Mouse (Mus musculus) heart, embryonic 13.5 days (tissue): ENCODE measurements around the gene Dzip1. TPM values are rescaled to one million over a fixed set of nuclear protein-coding genes. Genes with fewer than 3 reads are reported as not detected.

ENCODE experiments used
- ATAC-seq: fragments of 200-750 bp; cut with Nextera tagmentation; 2 replicates; pipeline ENCODE4 v1.8.0; 2017; ENCODE audit warnings: moderate TSS enrichment; ENCODE audit not compliant: insufficient number of reproducible peaks, low FRiP score, low TSS enrichment; ENCODE audit errors: extremely low read depth
- H3K27ac ChIP-seq: fragments of 300-500 bp; sonication (generic); replicated peaks from 2 replicates; pipeline ENCODE4 v1.5.1; 2015; ENCODE audit warnings: moderate library complexity, mild to moderate bottlenecking, inconsistent platforms
- H3K27me3 ChIP-seq: fragments of 300-500 bp; sonication (generic); replicated peaks from 2 replicates; pipeline ENCODE4 v1.6.1; 2015; ENCODE audit warnings: mild to moderate bottlenecking, inconsistent platforms
- H3K36me3 ChIP-seq: fragments of 300-500 bp; sonication (generic); 2 replicates; pipeline ENCODE4 v1.6.1; 2015; ENCODE audit warnings: mild to moderate bottlenecking, inconsistent platforms
- H3K4me1 ChIP-seq: fragments of 300-500 bp; sonication (generic); 2 replicates; pipeline ENCODE4 v1.6.1; 2015; ENCODE audit warnings: inconsistent platforms
- H3K4me2 ChIP-seq: fragments of 300-500 bp; sonication (generic); 2 replicates; pipeline ENCODE4 v1.6.1; 2015; ENCODE audit warnings: inconsistent platforms, mild to moderate bottlenecking, moderate library complexity
- H3K4me3 ChIP-seq: fragments of 300-500 bp; sonication (generic); 2 replicates; pipeline ENCODE4 v1.5.1; 2015; ENCODE audit warnings: moderate library complexity, mild to moderate bottlenecking, inconsistent platforms
- H3K9ac ChIP-seq: fragments of 300-500 bp; sonication (generic); 2 replicates; pipeline ENCODE4 v1.6.1; 2015; ENCODE audit warnings: inconsistent platforms, mild to moderate bottlenecking, moderate library complexity
- H3K9me3 ChIP-seq: fragments of 300-500 bp; sonication (generic); 2 replicates; pipeline ENCODE4 v1.6.1; 2016; ENCODE audit warnings: inconsistent platforms
- WGBS: fragments of 180-500 bp; shearing (Covaris S2); methylation state at CpG from one replicate; pipeline ENCODE4 v1.1.7; 2015; ENCODE audit warnings: mixed read lengths; 5-methylcytosine and 5-hydroxymethylcytosine counted together
- polyA plus RNA-seq: library from polyadenylated mRNA; unstranded; fragments of >200 nt; fragmentation: Nextera tagmentation; extraction: Ambion mirVana; gene quantifications from 2 replicates; pipeline ENCODE4 v1.2.1, GENCODE M21; 2015

The Dzip1 gene
- 6.9 and 8.0 TPM in 2 replicates for polyA plus RNA-seq

DNA sequence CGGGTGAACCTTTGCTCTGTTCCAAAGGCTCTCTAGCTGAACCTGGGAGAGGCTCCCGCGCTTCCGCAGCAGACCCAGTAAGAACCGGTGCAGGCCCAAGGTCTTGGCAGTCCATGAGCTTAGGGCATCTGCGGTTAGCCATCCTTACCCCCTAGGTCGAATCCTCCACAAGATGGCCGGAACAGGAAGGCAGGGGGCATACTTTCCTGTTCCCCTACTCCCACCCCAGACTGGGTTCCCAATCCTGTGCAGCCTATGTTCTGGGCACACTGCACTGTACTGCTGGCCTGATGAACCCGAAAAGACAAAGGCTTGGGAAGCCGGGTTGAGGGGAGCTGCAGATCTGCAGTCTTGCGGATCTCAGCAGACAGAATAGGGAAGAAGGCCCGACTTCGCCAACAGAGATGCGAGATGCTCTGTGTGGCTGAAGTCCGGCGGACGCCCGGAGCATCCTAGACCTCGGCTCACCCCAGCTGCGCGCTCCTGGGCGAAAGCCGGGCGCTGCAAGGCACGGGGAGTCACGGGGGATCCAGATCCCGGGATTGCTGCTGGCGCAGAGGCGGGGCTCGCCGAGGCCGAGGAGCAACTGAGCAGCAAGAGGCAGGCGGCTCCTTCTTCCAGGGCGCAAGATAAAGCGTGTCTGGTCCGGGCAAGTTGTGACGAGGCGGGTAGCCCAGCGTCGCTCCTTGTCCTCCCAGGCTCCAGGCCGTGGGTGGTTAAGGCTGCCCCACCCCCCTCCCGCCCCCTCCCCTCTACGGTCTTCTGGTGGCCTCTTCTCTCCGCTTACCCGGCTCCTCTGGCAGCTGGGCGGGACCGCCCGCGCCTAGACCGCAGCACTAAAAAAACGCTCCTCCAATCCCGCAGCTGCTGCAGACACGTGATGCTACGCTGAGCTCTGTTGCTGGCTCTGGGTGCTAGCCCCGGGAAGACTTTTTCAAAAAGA lies at the start of gene Dzip1:
Dzip1 (minus strand) TSS at position 788 of the 943 bp plus-strand sequence.
- H3K4me3 ChIP-seq = peak within 1 kb of the TSS; percentile 63
- peaks cover 42% of the 10 kb centered on the region for H3K4me1 ChIP-seq
- WGBS = under 1% methylated on average over 55 of the region's 55 CpGs
- H3K9me3 ChIP-seq = no peaks in the 10 kb centered on the region
- peaks cover 25% of the 10 kb centered on the region for H3K27me3 ChIP-seq
- H3K36me3 ChIP-seq = peaks cover 6% of the 10 kb centered on the region; the same call in 1 of the 2 replicates
- H3K27ac ChIP-seq = peak within 1 kb of the TSS; percentile 73
- peak; percentile 68 for ATAC-seq
- H3K9ac ChIP-seq = peak within 1 kb of the TSS; percentile 85
- peak within 1 kb of the TSS; percentile 89 for H3K4me2 ChIP-seq

DNA sequence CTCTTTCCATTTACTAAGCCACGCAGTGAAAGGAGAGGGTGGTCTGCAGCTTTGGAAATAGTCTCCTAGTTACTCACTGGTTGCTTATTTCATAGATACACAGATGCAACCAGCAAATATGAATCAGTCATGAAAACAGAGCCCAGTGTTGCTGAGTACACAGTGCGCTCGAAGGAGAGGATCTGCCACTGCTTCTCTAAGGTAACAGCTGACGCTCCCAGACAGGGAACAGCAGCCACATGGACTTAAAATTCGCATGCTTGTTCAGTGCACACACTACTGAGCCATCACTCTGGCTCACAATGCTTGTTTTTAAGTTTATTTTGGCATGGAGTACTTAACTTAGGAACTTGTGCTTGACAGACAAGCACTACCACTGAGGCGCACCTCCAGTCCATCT lies 47.0 kb upstream of the Dzip1 start:
- H3K27ac ChIP-seq = no peak overlapping the region
- H3K4me2 ChIP-seq = no peak overlapping the region
- no peak overlapping the region for H3K4me3 ChIP-seq
- no peaks in the 10 kb centered on the region for H3K9me3 ChIP-seq
- ATAC-seq = no peak
- no peaks in the 10 kb centered on the region for H3K4me1 ChIP-seq
- 89% methylated on average over 6 of the region's 6 CpGs for WGBS
- H3K27me3 ChIP-seq = no peaks in the 10 kb centered on the region
- peaks cover 99% of the 10 kb centered on the region for H3K36me3 ChIP-seq
- no peak overlapping the region for H3K9ac ChIP-seq

DNA sequence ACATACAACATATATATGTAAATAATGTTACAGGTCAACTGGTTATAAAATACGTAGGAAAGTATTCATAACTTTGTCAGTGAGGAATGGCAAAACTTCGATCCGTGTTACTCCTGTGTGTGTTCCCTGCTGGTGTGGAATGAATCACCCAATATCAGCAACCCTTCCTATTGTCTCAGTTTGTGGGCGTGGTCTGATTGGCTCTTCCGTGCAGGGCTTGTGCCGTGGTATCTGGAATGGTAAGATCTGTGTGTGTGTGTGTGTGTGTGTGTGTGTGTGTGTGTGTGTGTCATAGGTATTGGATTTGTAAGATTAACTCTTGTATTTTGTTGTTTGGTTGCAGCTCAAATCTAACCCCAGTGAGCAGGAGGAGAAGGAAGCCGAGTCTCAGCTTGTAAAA lies 42.4 kb upstream of the Dzip1 start:
- Histone ChIP-seq H3K36me3 (peaks cover 64% of the 10 kb centered on the region), H3K4me1 (no peaks in the 10 kb centered on the region), H3K9me3 (no peaks in the 10 kb centered on the region), H3K27ac (no peak overlapping the region), H3K4me3 (no peak overlapping the region), H3K27me3 (no peaks in the 10 kb centered on the region), H3K4me2 (no peak overlapping the region), H3K9ac (no peak overlapping the region)
- no peak for ATAC-seq
- 69% methylated on average over 7 of the region's 7 CpGs for WGBS

DNA sequence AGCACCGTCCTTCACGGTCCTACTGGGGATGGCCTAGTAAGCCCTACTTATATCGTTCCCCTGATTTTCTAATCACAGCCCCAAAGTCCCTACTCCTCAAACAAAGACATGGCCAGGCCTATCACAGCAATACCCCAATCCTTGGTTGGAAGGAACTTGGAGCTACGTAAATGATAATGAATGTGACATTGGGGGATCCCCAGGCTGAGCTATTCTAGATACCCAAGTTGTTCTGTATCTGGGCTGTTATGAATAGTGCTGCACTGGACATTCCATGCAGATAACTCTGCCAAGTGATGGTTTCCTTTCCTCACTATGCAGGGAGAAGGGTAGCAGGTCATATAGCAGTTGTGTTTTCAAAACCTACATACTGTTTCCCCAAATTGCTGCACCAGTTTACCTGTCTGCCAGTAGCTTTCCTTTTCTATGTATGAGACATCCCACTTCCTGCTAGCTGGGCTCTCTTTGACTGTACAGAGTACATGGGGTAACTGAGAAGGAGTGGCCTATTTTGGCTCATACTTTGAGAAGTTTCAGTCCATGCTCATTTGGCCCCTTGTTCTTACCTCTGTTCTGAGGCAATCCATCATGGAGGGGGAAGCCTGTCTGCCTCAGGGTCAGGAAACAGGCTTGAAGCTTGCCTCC lies 40.2 kb upstream of the Dzip1 start:
- 86% methylated on average over 4 of the region's 4 CpGs for whole genome bisulfite sequencing
- no peak overlapping the region for H3K4me2 ChIP-seq
- no peak overlapping the region for H3K4me3 ChIP-seq
- H3K9me3 ChIP-seq = no peaks in the 10 kb centered on the region
- H3K4me1 ChIP-seq = no peaks in the 10 kb centered on the region
- H3K36me3 ChIP-seq = peaks cover 63% of the 10 kb centered on the region
- H3K9ac ChIP-seq = no peak overlapping the region
- no peak overlapping the region for H3K27ac ChIP-seq
- no peaks in the 10 kb centered on the region for H3K27me3 ChIP-seq
- ATAC-seq = no peak

DNA sequence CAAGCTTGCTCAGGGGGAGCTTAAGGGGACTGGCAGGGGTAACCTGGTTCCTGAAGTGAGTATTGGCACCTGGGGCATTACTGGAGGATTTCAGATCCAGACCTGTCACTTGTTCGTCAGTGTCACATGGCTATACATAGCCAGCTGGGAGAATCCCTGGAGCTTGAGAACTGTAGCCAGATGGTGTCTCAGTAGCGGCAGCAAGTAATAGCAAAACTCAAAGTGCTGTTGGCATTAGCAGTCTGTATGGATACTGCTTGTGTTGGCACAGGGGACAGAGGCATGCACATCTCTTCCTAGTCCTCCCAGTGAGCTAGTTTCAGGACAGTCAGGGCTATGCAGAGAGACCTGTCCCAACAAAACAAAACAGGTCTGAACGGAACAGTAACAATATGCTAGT lies 32.8 kb upstream of the Dzip1 start:
- ATAC-seq = no peak
- Histone ChIP-seq H3K9me3 (no peaks in the 10 kb centered on the region), H3K9ac (no peak overlapping the region), H3K4me2 (no peak overlapping the region), H3K27me3 (no peaks in the 10 kb centered on the region), H3K4me1 (no peaks in the 10 kb centered on the region), H3K36me3 (peaks cover 86% of the 10 kb centered on the region), H3K27ac (no peak overlapping the region), H3K4me3 (no peak overlapping the region)
- WGBS = 84% methylated on average over 3 of the region's 3 CpGs

DNA sequence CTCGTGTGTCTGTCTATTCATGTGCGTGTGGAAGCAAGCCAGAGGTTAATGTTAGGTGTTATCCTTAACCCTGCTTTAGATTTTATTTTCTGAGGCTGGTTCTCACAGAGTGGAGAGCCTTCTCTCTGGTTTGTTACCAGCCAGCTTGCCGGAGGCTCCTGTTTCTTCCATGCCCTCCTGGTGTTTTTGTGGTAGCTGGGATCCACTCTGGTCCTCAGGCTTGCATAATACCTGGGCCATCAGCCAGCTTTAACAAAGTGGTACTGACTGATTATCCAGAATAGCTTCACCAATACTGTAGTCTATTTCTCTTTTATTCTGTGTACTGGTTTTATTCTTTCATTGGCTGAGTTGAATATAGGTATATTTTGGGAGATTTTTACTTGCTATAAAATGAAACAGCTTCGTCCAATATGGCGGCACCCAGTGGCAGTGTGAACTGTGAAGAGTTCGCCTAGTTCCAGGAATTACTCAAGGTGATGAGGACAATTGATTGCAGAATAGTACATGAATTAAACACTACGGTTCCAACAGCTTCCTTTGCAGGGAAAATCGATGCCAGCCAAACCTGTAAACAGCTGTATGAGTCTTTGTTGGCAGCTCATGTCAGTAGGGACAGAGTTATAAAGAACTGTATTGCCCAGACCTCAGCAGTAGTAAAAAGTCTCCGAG lies 26.8 kb upstream of the Dzip1 start:
- Histone ChIP-seq H3K9me3 (no peaks in the 10 kb centered on the region), H3K36me3 (peaks cover 37% of the 10 kb centered on the region), H3K4me2 (no peak overlapping the region), H3K4me1 (peaks cover 10% of the 10 kb centered on the region; the same call in 1 of the 2 replicates), H3K27ac (no peak overlapping the region), H3K4me3 (no peak overlapping the region), H3K9ac (no peak overlapping the region), H3K27me3 (no peaks in the 10 kb centered on the region)
- ATAC-seq = no peak
- WGBS = 90% methylated on average over 9 of the region's 9 CpGs

DNA sequence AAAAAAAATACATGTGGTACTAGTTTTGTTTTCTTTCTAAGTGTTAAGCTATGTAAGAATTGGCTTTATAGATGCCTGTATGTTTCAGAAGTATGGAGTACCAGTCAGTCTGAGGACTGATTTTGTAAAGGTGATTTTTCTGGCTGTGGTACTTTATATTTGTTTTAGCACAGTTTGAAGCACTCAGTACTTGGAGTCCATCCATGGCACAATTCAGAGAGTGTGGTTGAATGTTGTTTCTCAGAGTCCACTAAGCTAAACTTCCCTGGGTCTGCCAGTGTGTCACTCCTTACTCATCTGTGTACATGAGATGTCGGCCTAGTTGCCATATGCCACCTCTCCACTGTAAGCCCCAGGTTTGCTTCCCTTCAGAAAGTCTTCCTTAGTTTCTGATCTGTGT lies 23.6 kb upstream of the Dzip1 start:
- Histone ChIP-seq H3K4me3 (no peak overlapping the region), H3K4me2 (no peak overlapping the region), H3K4me1 (peaks cover 13% of the 10 kb centered on the region; the same call in 1 of the 2 replicates), H3K36me3 (peaks cover 10% of the 10 kb centered on the region), H3K9ac (no peak overlapping the region), H3K9me3 (no peaks in the 10 kb centered on the region), H3K27ac (no peak overlapping the region), H3K27me3 (no peaks in the 10 kb centered on the region)
- WGBS = 93% methylated on average over 1 of the region's 1 CpGs
- no peak for ATAC-seq

DNA sequence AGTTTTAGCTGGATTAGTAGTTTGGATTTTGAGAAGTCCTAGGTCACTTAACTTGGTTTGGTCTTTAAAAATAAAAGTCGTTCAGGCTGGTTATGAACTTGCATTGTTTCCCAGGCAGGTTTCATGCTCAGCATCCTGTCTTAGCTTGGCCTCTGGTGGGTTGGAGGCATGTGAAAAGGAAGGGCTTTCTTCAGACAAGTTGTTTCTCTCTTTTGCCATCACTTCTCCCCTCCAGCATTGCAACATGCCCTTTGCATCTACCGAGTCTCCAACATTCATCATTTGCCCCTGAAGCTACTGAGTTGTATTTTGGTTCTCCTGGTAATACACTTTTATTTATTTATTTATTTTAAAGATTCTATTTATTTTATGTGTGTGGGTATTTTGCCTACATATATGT lies 19.4 kb upstream of the Dzip1 start:
- no peak for ATAC-seq
- WGBS = 83% methylated on average over 2 of the region's 2 CpGs
- Histone ChIP-seq H3K27ac (no peak overlapping the region), H3K4me1 (peaks cover 30% of the 10 kb centered on the region), H3K27me3 (no peaks in the 10 kb centered on the region), H3K9me3 (no peaks in the 10 kb centered on the region), H3K9ac (no peak overlapping the region), H3K4me3 (no peak overlapping the region), H3K36me3 (no peaks in the 10 kb centered on the region), H3K4me2 (no peak overlapping the region)

DNA sequence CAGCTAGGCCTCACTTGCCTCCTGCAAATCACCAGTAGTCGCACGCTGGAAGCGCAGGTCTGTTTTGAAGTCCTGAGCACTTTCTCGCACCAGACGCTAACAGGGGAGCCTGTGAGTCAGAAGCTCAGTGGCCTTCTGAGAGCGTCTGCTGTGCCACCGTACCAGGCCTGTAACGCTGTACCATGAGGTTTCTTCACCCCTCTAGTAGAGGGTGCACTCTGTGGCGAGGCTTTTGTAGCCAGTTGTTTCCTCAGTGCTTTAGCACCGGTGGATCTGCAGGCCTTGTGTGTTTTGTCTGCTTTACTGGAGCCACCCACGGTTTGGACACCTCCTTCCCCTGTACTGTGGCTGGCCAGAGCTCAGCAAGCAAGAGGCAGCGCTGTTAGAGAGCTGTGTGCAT lies 16.8 kb upstream of the Dzip1 start:
- ATAC-seq = no peak
- peak overlapping the region; percentile 58 for H3K9ac ChIP-seq
- WGBS = 46% methylated on average over 12 of the region's 12 CpGs
- no peaks in the 10 kb centered on the region for H3K9me3 ChIP-seq
- H3K4me3 ChIP-seq = no peak overlapping the region
- H3K36me3 ChIP-seq = no peaks in the 10 kb centered on the region
- peak overlapping the region; percentile 16; the same call in 1 of the 2 replicates for H3K4me2 ChIP-seq
- H3K4me1 ChIP-seq = peaks cover 37% of the 10 kb centered on the region
- no peaks in the 10 kb centered on the region for H3K27me3 ChIP-seq
- H3K27ac ChIP-seq = peak overlapping the region; percentile 50

DNA sequence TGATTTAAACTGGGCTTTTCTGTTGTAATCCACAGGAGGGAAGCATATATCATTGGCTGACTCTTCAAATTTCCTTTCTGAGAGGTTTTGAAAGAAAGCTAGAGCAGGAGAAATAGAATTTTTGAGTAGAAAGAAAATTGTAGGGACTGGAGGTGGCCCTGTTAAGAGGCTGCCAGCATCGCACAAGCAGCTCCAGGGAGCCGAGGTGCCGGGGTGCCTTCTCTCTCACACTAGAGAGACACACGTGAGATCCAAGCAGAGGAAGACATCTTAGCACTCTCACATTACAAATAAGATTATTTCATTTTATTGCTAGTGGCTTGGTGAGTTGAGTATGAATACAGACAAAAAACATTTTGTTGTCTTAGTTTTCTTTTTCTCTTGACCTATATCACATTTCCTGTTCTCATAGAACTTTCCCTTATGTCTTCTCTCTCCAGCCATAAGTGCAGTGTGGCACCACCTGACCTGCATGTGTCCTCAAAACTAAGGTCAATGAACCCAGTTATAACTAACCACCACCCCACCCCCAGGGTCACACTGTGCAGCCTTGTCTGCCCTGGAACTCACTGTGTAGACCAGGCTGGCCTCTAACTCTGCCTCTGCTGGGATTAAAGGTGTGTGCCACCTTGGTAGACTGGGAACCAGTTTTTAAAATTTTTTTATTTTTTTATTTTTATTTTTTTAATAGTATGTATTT lies 15.7 kb upstream of the Dzip1 start:
- Histone ChIP-seq H3K27me3 (no peaks in the 10 kb centered on the region), H3K9ac (peak overlapping the region; percentile 34; the same call in 1 of the 2 replicates), H3K27ac (no peak overlapping the region), H3K9me3 (no peaks in the 10 kb centered on the region), H3K36me3 (no peaks in the 10 kb centered on the region), H3K4me2 (no peak overlapping the region), H3K4me3 (no peak overlapping the region), H3K4me1 (peaks cover 43% of the 10 kb centered on the region)
- whole genome bisulfite sequencing = 60% methylated on average over 4 of the region's 4 CpGs
- no peak for ATAC-seq

DNA sequence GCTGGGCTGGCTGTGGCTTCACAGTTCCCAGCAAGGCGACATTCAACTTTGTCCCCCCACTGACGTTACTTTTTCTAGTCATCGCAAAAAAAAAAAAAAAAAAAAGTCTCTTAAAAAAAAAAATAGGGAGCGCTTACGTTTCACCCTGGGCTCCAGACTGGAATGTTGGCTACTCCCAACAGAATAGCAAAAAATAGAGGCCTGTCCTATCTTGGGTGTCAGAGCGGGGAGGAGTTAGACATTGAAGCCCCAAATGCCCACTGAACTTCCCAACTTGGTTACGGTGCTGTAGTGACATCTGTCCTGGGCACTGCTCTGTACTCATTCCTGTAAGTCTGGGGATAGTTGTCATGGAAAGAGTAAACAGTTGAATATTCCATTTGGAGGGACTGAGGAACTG lies 13.3 kb upstream of the Dzip1 start:
- ATAC-seq = no peak
- Histone ChIP-seq H3K27me3 (no peaks in the 10 kb centered on the region), H3K4me2 (peak overlapping the region; percentile 76), H3K9ac (peak overlapping the region; percentile 99), H3K36me3 (no peaks in the 10 kb centered on the region), H3K4me3 (peak overlapping the region; percentile 100), H3K27ac (peak overlapping the region; percentile 96), H3K9me3 (no peaks in the 10 kb centered on the region), H3K4me1 (peaks cover 40% of the 10 kb centered on the region)
- WGBS = under 1% methylated on average over 7 of the region's 7 CpGs
